ENCODE assay signal across 20 mouse cellular contexts in the genomic region with DNA sequence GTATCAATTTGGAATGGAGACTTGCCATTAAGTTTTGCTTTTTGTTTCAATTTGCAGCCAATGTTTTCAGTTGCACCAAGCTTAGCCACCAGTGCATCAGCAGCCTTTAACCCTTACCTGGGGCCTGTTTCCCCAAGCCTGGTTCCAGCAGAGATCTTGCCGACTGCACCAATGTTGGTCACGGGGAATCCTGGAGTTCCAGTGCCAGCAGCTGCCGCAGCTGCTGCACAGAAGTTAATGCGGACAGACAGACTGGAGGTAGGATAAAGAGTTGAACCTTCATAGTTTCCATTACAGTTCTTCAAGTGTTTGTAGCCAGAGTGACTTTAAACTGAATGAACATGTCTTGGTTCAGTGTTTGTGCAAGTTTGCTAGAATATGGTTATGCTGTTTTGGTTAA.
DNase-seq lines count a peak whose midpoint lies in the region; ATAC-seq and TF ChIP-seq lines count a peak whose summit lies in the region.
"Had no signal": no experiment of that assay in that cellular context is flagged by ENCODE, and none has a peak within 500 bp of the region (broad histone marks: within the 10 kb centered on the region; RNA-seq: fewer than 3 reads in every experiment).

No protein-coding gene starts in this region.

- H3K9ac ChIP-seq in liver, embryonic 15.5 days: 0 out of 2 replicates have a peak overlapping the region, but pooled peaks have one; percentile 23
- H3K9ac ChIP-seq in forebrain, embryonic 15.5 days (replicated peaks): no peak overlapping the region
- H3K9ac ChIP-seq: embryonic facial prominence, embryonic 15.5 days had no signal

- H3K27ac ChIP-seq in heart, embryonic 10.5 days: peak overlapping the region; percentile 42; the same call in 1 of the 2 replicates
- H3K27ac ChIP-seq in bone marrow, adult 2 months (ENCODE audit: control insufficient read depth, insufficient read depth, low read depth, low read length, poor library complexity): peak overlapping the region; percentile 52
- H3K27ac ChIP-seq in liver, embryonic 15.5 days (replicated peaks): peak overlapping the region; percentile 89
- H3K27ac ChIP-seq in forebrain, embryonic 15.5 days (replicated peaks): no peak overlapping the region
- H3K27ac ChIP-seq: embryonic facial prominence, embryonic 15.5 days; hindbrain, postnatal 0 days; kidney, postnatal 0 days had no signal

- 70% methylated on average over 4 of the region's 4 CpGs for WGBS in heart, embryonic 10.5 days
- 69% methylated on average over 4 of the region's 4 CpGs for WGBS in bone marrow, adult 2 months
- 62% methylated on average over 4 of the region's 4 CpGs for WGBS in liver, embryonic 15.5 days (ENCODE audit: insufficient replicate concordance)
- WGBS in forebrain, embryonic 15.5 days: 93% methylated on average over 4 of the region's 4 CpGs

- no peak for TF ChIP-seq POLR2A in bone marrow, adult 2 months (IDR thresholded peaks at IDR 0.05; ENCODE audit: borderline replicate concordance, control insufficient read depth, low read depth, low read length)

- H3K4me3 ChIP-seq in heart, embryonic 10.5 days: no peak overlapping the region
- H3K4me3 ChIP-seq in bone marrow, adult 2 months (replicated peaks; ENCODE audit: control insufficient read depth, low read depth, low read length): no peak overlapping the region
- H3K4me3 ChIP-seq in liver, embryonic 15.5 days (replicated peaks): peak overlapping the region; percentile 14
- H3K4me3 ChIP-seq in forebrain, embryonic 15.5 days: no peak overlapping the region
- H3K4me3 ChIP-seq: embryonic facial prominence, embryonic 15.5 days had no signal

- no peaks in the 10 kb centered on the region for H3K9me3 ChIP-seq in heart, embryonic 10.5 days
- no peaks in the 10 kb centered on the region for H3K9me3 ChIP-seq in liver, embryonic 15.5 days (replicated peaks)
- no peaks in the 10 kb centered on the region for H3K9me3 ChIP-seq in forebrain, embryonic 15.5 days
- H3K9me3 ChIP-seq: embryonic facial prominence, embryonic 15.5 days had no signal

- no peak for ATAC-seq in liver, embryonic 15.5 days (ENCODE audit: insufficient read depth)
- ATAC-seq in forebrain, embryonic 15.5 days (replicated peaks): no peak
- ATAC-seq: hindbrain, postnatal 0 days had no signal

- no peaks in the 10 kb centered on the region for H3K27me3 ChIP-seq in heart, embryonic 10.5 days (ENCODE audit: insufficient read depth, poor library complexity, severe bottlenecking)
- no peaks in the 10 kb centered on the region for H3K27me3 ChIP-seq in liver, embryonic 15.5 days
- H3K27me3 ChIP-seq in forebrain, embryonic 15.5 days: no peaks in the 10 kb centered on the region
- H3K27me3 ChIP-seq: embryonic facial prominence, embryonic 15.5 days had no signal

- no peak for DNase-seq in heart, embryonic 10.5 days (ENCODE audit: low spot score)
- DNase-seq in heart, postnatal 4 days: no peak
- DNase-seq in CD4-positive helper T cell, adult 2 months (ENCODE audit: low read depth, low spot score): peak; percentile 35
- no peak for DNase-seq in lung, postnatal 10 days
- no peak for DNase-seq in spleen, adult 18-20 months
- DNase-seq: adrenal gland, postnatal 10 days; cerebellum, adult 18-20 months; cerebellum, postnatal 25 days; embryo, embryonic 11 days; gastrocnemius, postnatal 14 days; kidney, adult 11 months; left cerebral cortex, postnatal 4 days; thymus, postnatal 14 days had no signal

- peaks cover 26% of the 10 kb centered on the region for H3K4me1 ChIP-seq in heart, embryonic 10.5 days
- H3K4me1 ChIP-seq in bone marrow, adult 2 months (ENCODE audit: control insufficient read depth, insufficient read depth, low read length): peaks cover 1% of the 10 kb centered on the region; the same call in 1 of the 2 replicates
- peaks cover 53% of the 10 kb centered on the region for H3K4me1 ChIP-seq in liver, embryonic 15.5 days (replicated peaks)
- H3K4me1 ChIP-seq in forebrain, embryonic 15.5 days: no peaks in the 10 kb centered on the region

- TF ChIP-seq CTCF in bone marrow, adult 2 months (IDR thresholded peaks at IDR 0.05; ENCODE audit: control insufficient read depth, insufficient read depth, low read length): no peak

- peak overlapping the region; percentile 57 for H3K4me2 ChIP-seq in liver, embryonic 15.5 days
- H3K4me2 ChIP-seq in forebrain, embryonic 15.5 days (replicated peaks): no peak overlapping the region
- H3K4me2 ChIP-seq: embryonic facial prominence, embryonic 15.5 days; midbrain, embryonic 11.5 days had no signal

- H3K36me3 ChIP-seq in heart, embryonic 10.5 days: 0 out of 2 replicates have a peak, but pooled peaks cover 5% of the 10 kb centered on the region
- H3K36me3 ChIP-seq in liver, embryonic 15.5 days (replicated peaks): peaks cover 29% of the 10 kb centered on the region
- H3K36me3 ChIP-seq in forebrain, embryonic 15.5 days: no peaks in the 10 kb centered on the region
- H3K36me3 ChIP-seq: embryonic facial prominence, embryonic 15.5 days had no signal
